Mouse (Mus musculus) bone marrow, adult 2 months (tissue): ENCODE results near the gene Tmem203. TPM values are rescaled to one million over a fixed set of nuclear protein-coding genes. Genes with fewer than 3 reads are reported as not detected.

ENCODE experiments used
- H3K27ac ChIP-seq: fragments of 200-500 bp; 2 replicates; pipeline ENCODE4 v1.5.1; 2012; ENCODE audit warnings: low read depth, mild to moderate bottlenecking, control low read depth, inconsistent platforms, low read length; ENCODE audit not compliant: control insufficient read depth, poor library complexity, insufficient read depth
- H3K4me1 ChIP-seq: fragments of 200-500 bp; 2 replicates; pipeline ENCODE4 v1.6.1; 2011; ENCODE audit warnings: low read length; ENCODE audit not compliant: control insufficient read depth, insufficient read depth
- H3K4me3 ChIP-seq: fragments of 200-500 bp; replicated peaks from 2 replicates; pipeline ENCODE3; 2011; ENCODE audit warnings: mild to moderate bottlenecking, low read depth, low read length, control low read depth; ENCODE audit not compliant: control insufficient read depth
- CTCF ChIP-seq: fragments of 200-500 bp; IDR thresholded peaks from 2 replicates; pipeline ENCODE4 v1.5.1; 2011; ENCODE audit warnings: low read length, control low read depth; ENCODE audit not compliant: control insufficient read depth, insufficient read depth
- POLR2A ChIP-seq: fragments of 200-500 bp; IDR thresholded peaks from 2 replicates; pipeline ENCODE4 v1.6.1; 2011; ENCODE audit warnings: low read depth, mild to moderate bottlenecking, control low read depth, low read length, borderline replicate concordance; ENCODE audit not compliant: control insufficient read depth
- WGBS: fragments of 180-500 bp; shearing (Covaris S2); methylation state at CpG from one replicate; pipeline ENCODE4 v1.1.7; 2018; 5-methylcytosine and 5-hydroxymethylcytosine counted together
- polyA plus RNA-seq: library from polyadenylated mRNA; stranded (reverse); fragments of >200 nt; gene quantifications from 2 replicates; pipeline ENCODE4 v1.2.4, GENCODE M21; 2011; ENCODE audit warnings: low replicate concordance; ENCODE audit not compliant: missing spikeins, insufficient read depth, insufficient read length

Gene Tmem203
- 5.0 and 15.6 TPM in 2 replicates for polyA plus RNA-seq

DNA sequence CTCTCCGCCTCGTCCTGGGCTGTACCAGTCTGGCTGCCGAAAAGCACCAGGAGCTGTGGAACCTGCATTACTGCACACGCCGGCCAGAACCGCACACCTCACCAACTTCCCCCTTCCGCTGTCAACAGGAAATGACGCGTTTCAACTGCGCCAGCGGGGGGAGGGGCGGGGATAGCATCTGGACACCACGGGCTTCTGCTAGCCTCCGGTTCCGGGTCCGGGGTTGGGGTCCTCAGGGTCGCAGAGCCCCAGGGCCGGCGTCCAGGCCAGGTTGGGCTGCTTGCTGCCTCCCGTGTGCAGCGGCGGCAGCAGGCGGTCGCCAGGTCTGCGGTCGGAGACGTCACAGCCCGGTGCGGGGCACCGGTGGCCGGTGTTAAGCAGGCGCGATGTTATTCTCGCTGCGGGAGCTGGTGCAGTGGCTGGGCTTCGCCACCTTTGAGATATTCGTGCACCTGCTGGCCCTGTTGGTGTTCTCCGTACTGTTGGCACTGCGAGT, at the start of gene Tmem203:
TSS of gene Tmem203 (plus strand) at position 156 of the 496 bp plus-strand sequence.
- peak within 1 kb of the TSS; percentile 88 for H3K27ac ChIP-seq
- peak within 1 kb of the TSS; percentile 93 for H3K4me3 ChIP-seq
- TF ChIP-seq POLR2A = peak; percentile 71; the same call in 1 of the 2 replicates
- no peak for TF ChIP-seq CTCF
- WGBS = under 1% methylated on average over 39 of the region's 39 CpGs
- H3K4me1 ChIP-seq = no peaks in the 10 kb centered on the region

- no peak for TF ChIP-seq POLR2A
- no peak for TF ChIP-seq CTCF
- WGBS = 86% methylated on average over 1 of the region's 1 CpGs
- H3K27ac ChIP-seq = no peak overlapping the region
- H3K4me3 ChIP-seq = no peak overlapping the region
- H3K4me1 ChIP-seq = no peaks in the 10 kb centered on the region; the same call in 1 of the 2 replicates
These were observed 47.6 kb upstream of the Tmem203 start for GRCm38 (mm10) chr2:25207593-25207992.

DNA sequence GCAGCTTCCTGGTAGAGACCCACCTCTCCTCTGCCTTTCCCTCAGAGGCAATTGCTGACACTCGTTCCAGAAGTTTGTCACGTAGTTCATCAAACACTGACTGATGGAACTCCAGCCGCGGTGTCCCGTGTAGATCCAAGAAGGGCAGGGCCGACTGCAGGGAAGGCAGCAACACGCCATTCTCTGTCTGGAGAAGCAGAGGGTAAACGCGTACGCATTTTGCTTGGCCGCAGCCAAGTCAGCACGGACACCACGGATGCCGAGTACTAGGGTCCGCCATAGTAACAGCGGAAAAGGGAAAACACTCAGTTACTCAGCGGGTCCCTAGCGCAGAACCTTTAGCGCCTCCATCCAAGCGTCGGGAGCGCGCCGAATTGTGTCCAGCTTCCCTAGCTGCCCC, 44.6 kb upstream of the Tmem203 start:
- under 1% methylated on average over 24 of the region's 24 CpGs for WGBS
- H3K27ac ChIP-seq = peak overlapping the region; percentile 88
- peak overlapping the region; percentile 87 for H3K4me3 ChIP-seq
- H3K4me1 ChIP-seq = no peaks in the 10 kb centered on the region; the same call in 1 of the 2 replicates
- no peak for TF ChIP-seq POLR2A
- no peak for TF ChIP-seq CTCF

- peak within 1 kb of the TSS; percentile 87 for H3K4me3 ChIP-seq
- TF ChIP-seq CTCF = no peak
- peak; percentile 88; the same call in 1 of the 2 replicates for TF ChIP-seq POLR2A
- peak within 1 kb of the TSS; percentile 88 for H3K27ac ChIP-seq
- under 1% methylated on average over 44 of the region's 44 CpGs for WGBS
- H3K4me1 ChIP-seq = no peaks in the 10 kb centered on the region; the same call in 1 of the 2 replicates
These were observed 44.0 kb upstream of the Tmem203 start, which contains the start of gene Nelfb for GRCm38 (mm10) chr2:25211121-25211670. Nelfb (minus strand) TSS chr2:25211489.

- H3K4me1 ChIP-seq = no peaks in the 10 kb centered on the region; the same call in 1 of the 2 replicates
- TF ChIP-seq CTCF (no peak), POLR2A (no peak)
- WGBS = 81% methylated on average over 23 of the region's 23 CpGs
- H3K4me3 ChIP-seq = no peak overlapping the region
- no peak overlapping the region for H3K27ac ChIP-seq
These were observed 41.9 kb upstream of the Tmem203 start for GRCm38 (mm10) chr2:25213266-25213865.

DNA sequence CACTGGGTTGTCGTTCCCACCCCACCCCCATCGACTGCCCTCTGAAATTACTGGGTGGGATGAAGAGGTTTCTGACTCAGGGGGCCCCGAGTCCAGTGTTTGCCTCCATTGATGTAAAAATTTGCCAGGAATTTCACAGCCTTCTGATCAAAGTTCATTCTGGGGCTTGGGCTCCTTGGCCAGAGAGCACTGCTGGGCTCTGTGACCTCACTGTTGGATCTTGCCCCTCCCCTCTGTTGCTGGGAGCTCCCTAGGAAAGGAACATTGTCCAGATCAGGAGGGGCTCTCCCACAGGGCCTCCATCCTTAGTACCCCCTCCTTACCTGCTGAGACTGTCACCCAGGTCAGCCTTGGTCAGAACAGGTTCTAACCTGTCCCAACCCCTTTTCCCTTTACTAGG, 40.8 kb upstream of the Tmem203 start, which contains the start of gene Stpg3:
TSS of gene Stpg3 (minus strand) at position 194 of the 400 bp plus-strand sequence.
- 76% methylated on average over 3 of the region's 3 CpGs for WGBS
- H3K4me1 ChIP-seq = no peaks in the 10 kb centered on the region; the same call in 1 of the 2 replicates
- H3K27ac ChIP-seq = no peak within 1 kb of the TSS
- H3K4me3 ChIP-seq = no peak within 1 kb of the TSS
- TF ChIP-seq CTCF (no peak), POLR2A (no peak)

DNA sequence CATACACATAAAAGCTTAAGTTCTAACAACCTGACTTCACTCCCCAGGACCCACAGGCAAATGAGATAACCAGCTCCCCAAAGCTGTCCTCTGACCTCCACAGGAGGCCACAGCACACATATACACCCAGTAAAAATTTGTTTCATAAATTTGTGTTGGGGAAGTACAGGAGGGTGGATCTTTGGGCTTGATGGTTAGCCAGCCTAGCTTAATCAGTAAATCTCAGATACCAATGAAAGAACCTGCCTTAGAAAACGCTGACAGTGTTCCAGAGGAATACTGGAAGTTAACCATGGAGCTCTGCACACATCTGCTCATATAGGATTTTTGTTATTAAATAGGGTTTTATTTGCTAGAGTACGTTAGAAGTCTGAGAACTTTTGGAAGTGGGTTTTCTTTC, 37.6 kb upstream of the Tmem203 start:
- no peak overlapping the region for H3K27ac ChIP-seq
- TF ChIP-seq CTCF (no peak), POLR2A (no peak)
- 69% methylated on average over 2 of the region's 2 CpGs for WGBS
- no peak overlapping the region for H3K4me3 ChIP-seq
- no peaks in the 10 kb centered on the region; the same call in 1 of the 2 replicates for H3K4me1 ChIP-seq

- no peak for TF ChIP-seq POLR2A
- TF ChIP-seq CTCF = no peak
These were observed 36.8 kb upstream of the Tmem203 start, which contains the start of gene Fam166a for GRCm38 (mm10) chr2:25218445-25218844. Fam166a (plus strand) TSS chr2:25218745.

More at GRCm38 (mm10) chr2:25218445-25218844, 36.8 kb upstream of the Tmem203 start, which contains the start of gene Fam166a:
- Histone ChIP-seq H3K4me3 (no peak within 1 kb of the TSS), H3K27ac (no peak within 1 kb of the TSS), H3K4me1 (no peaks in the 10 kb centered on the region; the same call in 1 of the 2 replicates)
